Mouse (Mus musculus) MEL (cell line): ENCODE measurements at regions not wholly inside any gene's neighbourhood (a gene's known extent, or its start where the extent isn't known, plus 50 kb on each side); places are given as distances from the start of the nearest gene placed in this dataset.

Experiments
- CTCF ChIP-seq, 3 experiments: IDR thresholded peaks in 2 of 3; conservative IDR thresholded peaks in 1 of 3; 2 replicates each; pipeline ENCODE4 v1.5.1; 2011 to 2012; ENCODE audit warnings: low read length in 3 of 3, low read depth in 2 of 3, mild to moderate bottlenecking in 2 of 3, improper control_type of control experiment in 1 of 3, inconsistent platforms in 1 of 3, mixed read lengths in 1 of 3, moderate library complexity in 1 of 3; ENCODE audit not compliant: control insufficient read depth in 1 of 3, insufficient read depth in 1 of 3, poor library complexity in 1 of 3, severe bottlenecking in 1 of 3
- ETS1 ChIP-seq: IDR thresholded peaks from 2 replicates; pipeline ENCODE4 v1.6.1; 2012; ENCODE audit warnings: low read depth, mild to moderate bottlenecking, inconsistent platforms, low read length, improper control_type of control experiment, moderate library complexity
- MAX ChIP-seq: IDR thresholded peaks from 2 replicates; pipeline ENCODE4 v1.6.1; 2011; ENCODE audit warnings: low read length, improper control_type of control experiment
- MAZ ChIP-seq: IDR thresholded peaks from 2 replicates; pipeline ENCODE4 v1.6.1; 2012; ENCODE audit warnings: low read depth, mild to moderate bottlenecking, inconsistent platforms, low read length, improper control_type of control experiment
- MYC ChIP-seq: IDR thresholded peaks from 2 replicates; pipeline ENCODE4 v1.6.1; 2011; ENCODE audit warnings: low read depth, mild to moderate bottlenecking, low read length, improper control_type of control experiment, moderate library complexity
- NELFE ChIP-seq: IDR thresholded peaks from 2 replicates; pipeline ENCODE4 v1.6.1; 2011; ENCODE audit warnings: low read depth, low read length, improper control_type of control experiment
- NRF1 ChIP-seq: IDR thresholded peaks from 2 replicates; pipeline ENCODE4 v1.6.1; 2014; ENCODE audit warnings: low read depth, mild to moderate bottlenecking, inconsistent platforms, low read length, improper control_type of control experiment, moderate library complexity; ENCODE audit not compliant: poor library complexity, insufficient read depth, severe bottlenecking
- POLR2A ChIP-seq, 2 experiments: IDR thresholded peaks; 2 replicates each; pipeline ENCODE4 v1.6.1; 2011 to 2012; ENCODE audit warnings: low read length in 2 of 2, mild to moderate bottlenecking in 2 of 2, control low read depth in 1 of 2, improper control_type of control experiment in 1 of 2, low read depth in 1 of 2, moderate library complexity in 1 of 2; ENCODE audit not compliant: control insufficient read depth in 1 of 2, insufficient read depth in 1 of 2, poor library complexity in 1 of 2
- POLR2AphosphoS5 ChIP-seq: IDR thresholded peaks from 2 replicates; pipeline ENCODE4 v1.6.1; 2012; ENCODE audit warnings: low read depth, borderline replicate concordance, mild to moderate bottlenecking, inconsistent platforms, low read length, moderate library complexity, mixed read lengths
- RCOR1 ChIP-seq: IDR thresholded peaks from 2 replicates; pipeline ENCODE4 v1.6.1; 2012; ENCODE audit warnings: low read depth, mild to moderate bottlenecking, inconsistent platforms, low read length, improper control_type of control experiment
- TCF12 ChIP-seq: IDR thresholded peaks from 2 replicates; pipeline ENCODE4 v1.6.1; 2014; ENCODE audit warnings: low read depth, mild to moderate bottlenecking, inconsistent platforms, low read length, improper control_type of control experiment, moderate library complexity
- USF1 ChIP-seq: IDR thresholded peaks from 2 replicates; pipeline ENCODE4 v1.6.1; 2014; ENCODE audit warnings: low read depth, mild to moderate bottlenecking, inconsistent platforms, low read length, improper control_type of control experiment, moderate library complexity
- ZKSCAN1 ChIP-seq: IDR thresholded peaks from 2 replicates; pipeline ENCODE4 v1.6.1; 2012; ENCODE audit warnings: low read depth, mild to moderate bottlenecking, inconsistent platforms, low read length, improper control_type of control experiment, moderate library complexity

DNA sequence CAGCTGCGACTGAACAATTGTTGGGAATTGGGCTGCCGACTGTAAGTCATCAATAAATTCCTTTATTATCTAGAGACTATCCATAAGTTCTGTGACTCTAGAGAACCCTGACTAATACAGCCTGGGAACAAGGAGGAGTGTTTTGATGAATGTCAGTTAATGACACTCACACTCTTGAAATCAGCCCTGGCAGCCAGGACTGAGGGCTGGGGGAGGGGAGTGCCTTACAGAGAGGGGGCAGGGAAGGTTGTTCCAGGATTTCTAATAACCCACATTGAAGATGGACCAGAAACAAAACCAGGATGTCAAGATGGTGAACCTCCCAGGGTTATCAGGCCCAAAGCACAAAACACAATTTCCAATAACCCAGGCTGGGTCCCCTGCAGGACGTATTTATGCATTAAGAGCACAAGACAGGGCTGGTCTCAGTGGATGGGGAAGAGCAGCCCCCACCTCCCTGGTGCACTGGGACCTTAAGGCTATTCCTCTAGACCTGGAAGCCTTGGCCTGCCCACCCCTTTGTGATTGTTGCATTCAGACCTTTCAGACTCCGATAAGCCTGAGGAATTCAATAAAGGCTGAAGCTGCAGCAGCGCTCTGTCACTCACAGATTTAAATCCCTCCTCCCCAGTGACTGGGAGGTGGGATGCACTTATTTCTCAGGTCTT is 80.0 kb upstream of the Topaz1 start:
- TF ChIP-seq POLR2A (IDR thresholded peaks at IDR 0.05; ENCODE audit: control insufficient read depth in 1 of 2, insufficient read depth in 1 of 2, low read depth in 1 of 2, low read length in 2 of 2, poor library complexity in 1 of 2) (no peak), NRF1 (no peak), POLR2AphosphoS5 (no peak), MYC (no peak), TCF12 (no peak), CTCF (IDR thresholded peaks at IDR 0.05 in 2 of 3, conservative IDR thresholded peaks at IDR 0.05 in 1 of 3; ENCODE audit: control insufficient read depth in 1 of 3, insufficient read depth in 1 of 3, low read depth in 2 of 3, low read length in 3 of 3, poor library complexity in 1 of 3, severe bottlenecking in 1 of 3) (no peak), ETS1 (no peak), USF1 (no peak), ZKSCAN1 (no peak), MAX (no peak), NELFE (no peak), MAZ (no peak), RCOR1 (no peak)
